Mouse (Mus musculus) spleen, adult 2 months (tissue): ENCODE data around the gene Phactr1.

Experiments used
- CTCF ChIP-seq: fragments of 200-500 bp; IDR thresholded peaks from 2 replicates; pipeline ENCODE4 v1.5.1; 2011; ENCODE audit warnings: mild to moderate bottlenecking, inconsistent platforms; ENCODE audit not compliant: insufficient read depth, insufficient read length, insufficient replicate concordance; ENCODE audit errors: extremely low read depth
- POLR2A ChIP-seq: fragments of 200-500 bp; IDR thresholded peaks from 2 replicates; pipeline ENCODE4 v1.6.1; 2011; ENCODE audit warnings: low read depth, low read length, inconsistent platforms

GRCm38 (mm10) chr13:42759170-42759569 lies 78.7 kb downstream of the Phactr1 start:
- TF ChIP-seq CTCF (no peak), POLR2A (no peak)
